Mouse (Mus musculus) layer of hippocampus, adult 8-10 months (tissue): Measurements from ENCODE around the gene Zfp775. TPM values are rescaled to one million over a fixed set of nuclear protein-coding genes. Genes with fewer than 3 reads are reported as not detected.

Experiments
- DNase-seq, 2 experiments: peaks; one replicate each; pipeline ENCODE4 v3.0.0; 2022; ENCODE audit warnings: low spot score in 2 of 2
- total RNA-seq, 4 experiments: library from RNA; stranded (reverse); gene quantifications; 2 replicates each; pipeline ENCODE4 v1.2.4; 2022

Gene Zfp775
- total RNA-seq, 4 experiments from 2014 or later, result 7.7 to 10.6 (median 9.1) TPM

DNA sequence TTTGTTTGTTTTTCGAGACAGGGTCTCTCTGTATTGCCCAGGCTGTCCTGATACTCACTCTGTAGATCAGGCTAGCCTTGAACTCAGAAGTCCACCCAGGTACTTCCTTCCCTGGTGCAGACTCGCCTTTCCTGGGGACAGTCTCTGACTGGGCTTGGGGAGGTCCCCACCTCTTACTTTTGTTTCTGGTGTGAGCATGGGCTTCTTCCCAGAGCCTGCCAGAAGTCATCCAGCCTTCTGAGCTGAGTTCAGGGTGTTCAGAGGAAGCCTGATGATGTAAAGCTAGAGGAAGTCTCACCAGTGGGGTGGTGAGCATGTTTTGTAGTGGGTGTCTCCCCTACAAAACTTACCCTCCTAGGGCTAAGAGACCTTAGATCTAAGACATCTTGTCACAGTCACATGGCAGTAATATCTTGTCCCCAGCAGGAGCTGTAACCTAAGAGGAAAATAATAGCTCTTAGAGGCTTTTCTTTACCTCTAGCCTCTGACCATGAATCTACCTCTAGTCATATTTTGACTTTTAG is 67.6 kb downstream of the Zfp775 start:
- no peak for DNase-seq

Other genes with a start within 250 kb of the Zfp775 start
- gene Krba1, start 206.5 kb upstream of the Zfp775 start, total RNA-seq, result 10 to 100 TPM; 36.8 to 51.8 (median 42.4) TPM
- 10 to 100 TPM; 24.6 to 32.2 (median 28.2) TPM for gene Zfp467, start 156.2 kb upstream of the Zfp775 start, total RNA-seq
- 1 to 10 TPM in 3 of 4 experiments, under 1 TPM in 1; 0.39 to 2.1 (median 1.2) TPM for gene Sspo, start 153.8 kb upstream of the Zfp775 start, total RNA-seq
- gene Atp6v0e2, start 64.4 kb upstream of the Zfp775 start, total RNA-seq, result 100 to 1,000 TPM; 402 to 444 (median 420) TPM
- 10 to 100 TPM; 33.0 to 38.0 (median 35.2) TPM for gene Lrrc61, start 47.3 kb upstream of the Zfp775 start, total RNA-seq
- 10 to 100 TPM; 16.6 to 32.1 (median 21.9) TPM for gene Rarres2, start 29.3 kb upstream of the Zfp775 start, total RNA-seq
- gene Gm45021, start 12.5 kb upstream of the Zfp775 start, total RNA-seq, result not detected
- gene Repin1, start 8.2 kb upstream of the Zfp775 start, total RNA-seq, result 10 to 100 TPM; 46.3 to 57.9 (median 53.6) TPM
- gene Gm44965, start 8.1 kb upstream of the Zfp775 start, total RNA-seq, result 10 to 100 TPM in 1 of 4 experiments, 1 to 10 TPM in 1, not detected in 2; 1.2 to 10.6 TPM
- gene AI854703, start 24.7 kb downstream of the Zfp775 start, total RNA-seq, result 10 to 100 TPM; 11.8 to 14.8 (median 13.2) TPM
- 1 to 10 TPM in 1 of 4 experiments, under 1 TPM in 3; 0.56 to 1.1 (median 0.89) TPM for gene Gimap8, start 45.2 kb downstream of the Zfp775 start, total RNA-seq
- under 1 TPM; 0.35 to 0.54 (median 0.41) TPM for gene Gimap9, start 74.1 kb downstream of the Zfp775 start, total RNA-seq
- gene Gimap4, start 82.5 kb downstream of the Zfp775 start, total RNA-seq, result under 1 TPM in 2 of 4 experiments, not detected in 2; 0.31 to 0.48 TPM
- gene Gimap6, start 106.2 kb downstream of the Zfp775 start, total RNA-seq, result 1 to 10 TPM; 3.7 to 4.5 (median 4.2) TPM
- 1 to 10 TPM in 2 of 4 experiments, not detected in 2; 1.5 to 3.0 TPM for gene Gm28053, start 116.5 kb downstream of the Zfp775 start, total RNA-seq
- gene Gimap7, start 116.6 kb downstream of the Zfp775 start, total RNA-seq, result not detected
- gene Gimap1, start 137.0 kb downstream of the Zfp775 start, total RNA-seq, result 1 to 10 TPM in 3 of 4 experiments, under 1 TPM in 1; 0.85 to 2.5 (median 1.6) TPM
- gene Gimap5, start 144.1 kb downstream of the Zfp775 start, total RNA-seq, result 1 to 10 TPM in 1 of 4 experiments, under 1 TPM in 3; 0.47 to 1.7 (median 0.74) TPM
- not detected for gene Gimap3, start 168.8 kb downstream of the Zfp775 start, total RNA-seq
- gene Tmem176a, start 238.9 kb downstream of the Zfp775 start, total RNA-seq, result 100 to 1,000 TPM in 1 of 4 experiments, 10 to 100 TPM in 3; 24.6 to 105 (median 49.3) TPM
- 100 to 1,000 TPM in 2 of 4 experiments, 10 to 100 TPM in 2; 55.0 to 137 (median 83.8) TPM for gene Tmem176b, start 239.4 kb downstream of the Zfp775 start, total RNA-seq